Mouse (Mus musculus) CD4-positive, CD25-positive, alpha-beta regulatory T cell, adult 2 months (primary cell): ENCODE measurements around the gene Camk1d.

Experiments
- DNase-seq: peaks from one replicate; pipeline ENCODE4 v3.0.0-alpha.2; 2012; ENCODE audit warnings: low read depth, low spot score

Gene Camk1d

GRCm38 (mm10) chr2:5327533-5328250 is 386.6 kb downstream of the Camk1d start:
- DNase-seq = no peak

DNA sequence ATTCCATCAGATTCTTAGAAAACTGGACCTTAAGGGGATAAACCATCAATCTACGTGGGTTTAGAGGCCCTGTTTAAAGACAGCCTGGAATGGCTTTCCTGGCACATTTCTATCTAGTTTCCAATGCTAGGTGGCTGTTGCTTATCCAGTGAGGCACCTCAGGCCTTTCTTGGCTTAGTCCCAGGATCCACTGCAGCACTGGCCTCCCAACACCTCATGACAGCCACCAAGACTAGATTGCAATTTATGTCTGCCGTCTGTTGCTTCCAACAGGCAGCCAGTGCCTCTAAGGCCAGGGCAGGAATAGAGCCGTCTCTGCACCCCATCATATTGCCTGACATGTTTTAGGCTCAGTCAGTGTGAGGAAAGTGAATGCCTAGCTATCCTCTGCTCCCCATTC is 389.5 kb downstream of the Camk1d start:
- DNase-seq = no peak

DNA sequence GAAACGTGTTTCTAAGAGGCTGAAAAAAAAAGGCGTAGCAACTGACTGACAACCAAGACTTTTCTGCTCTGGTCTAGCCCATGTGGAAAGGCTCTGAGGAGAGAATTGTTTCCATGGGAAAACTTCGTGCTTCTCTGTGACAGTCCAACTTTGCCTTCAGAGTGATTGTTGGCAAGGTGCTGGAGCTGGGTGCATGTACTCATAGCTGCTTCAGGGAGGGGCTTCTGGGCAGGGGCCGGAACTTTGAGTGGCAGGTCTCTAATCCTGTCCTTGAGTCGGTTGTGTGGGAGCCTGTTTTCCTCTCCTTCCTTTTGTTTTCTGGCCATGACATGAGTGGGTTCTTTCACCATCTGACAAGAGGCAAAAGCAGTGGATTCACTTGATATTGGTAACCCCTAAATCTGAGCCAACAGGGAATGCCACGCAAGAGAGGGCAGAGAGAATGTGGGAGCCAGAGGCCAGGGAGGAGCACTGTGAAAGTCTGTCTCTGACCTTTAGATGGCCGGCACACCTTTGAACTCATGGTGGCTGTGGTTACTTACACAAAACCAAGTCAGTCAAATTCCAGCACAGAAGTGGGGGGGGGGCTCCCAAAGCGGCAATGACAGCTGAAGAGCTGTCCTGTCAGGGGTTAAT is 392.5 kb downstream of the Camk1d start:
- no peak for DNase-seq

- DNase-seq = no peak
These were observed 395.2 kb downstream of the Camk1d start for GRCm38 (mm10) chr2:5319138-5319537.

- DNase-seq = no peak
These were observed 397.6 kb downstream of the Camk1d start for GRCm38 (mm10) chr2:5316763-5317162.

DNA sequence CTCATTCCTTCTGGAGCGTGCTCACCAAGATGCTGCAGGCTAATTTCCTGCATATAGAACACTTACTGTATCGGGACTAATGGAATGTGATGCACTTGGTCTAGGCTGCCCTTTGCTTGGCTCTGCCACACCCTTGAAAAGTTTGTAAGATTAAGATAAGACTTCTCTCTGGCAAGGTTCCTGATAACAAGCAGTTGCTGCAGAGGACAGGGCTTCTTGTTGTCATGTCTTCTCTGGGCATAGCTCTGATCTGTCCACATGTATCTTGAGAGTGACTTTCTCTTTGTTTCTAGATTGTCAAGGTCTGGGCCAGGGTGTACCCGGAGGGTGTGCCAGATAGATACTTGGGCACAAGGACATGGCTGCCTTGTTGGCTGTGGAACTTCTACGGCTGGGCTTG is 398.1 kb downstream of the Camk1d start:
- DNase-seq = no peak

- no peak for DNase-seq
These were observed 399.0 kb downstream of the Camk1d start for GRCm38 (mm10) chr2:5315291-5315828.

DNA sequence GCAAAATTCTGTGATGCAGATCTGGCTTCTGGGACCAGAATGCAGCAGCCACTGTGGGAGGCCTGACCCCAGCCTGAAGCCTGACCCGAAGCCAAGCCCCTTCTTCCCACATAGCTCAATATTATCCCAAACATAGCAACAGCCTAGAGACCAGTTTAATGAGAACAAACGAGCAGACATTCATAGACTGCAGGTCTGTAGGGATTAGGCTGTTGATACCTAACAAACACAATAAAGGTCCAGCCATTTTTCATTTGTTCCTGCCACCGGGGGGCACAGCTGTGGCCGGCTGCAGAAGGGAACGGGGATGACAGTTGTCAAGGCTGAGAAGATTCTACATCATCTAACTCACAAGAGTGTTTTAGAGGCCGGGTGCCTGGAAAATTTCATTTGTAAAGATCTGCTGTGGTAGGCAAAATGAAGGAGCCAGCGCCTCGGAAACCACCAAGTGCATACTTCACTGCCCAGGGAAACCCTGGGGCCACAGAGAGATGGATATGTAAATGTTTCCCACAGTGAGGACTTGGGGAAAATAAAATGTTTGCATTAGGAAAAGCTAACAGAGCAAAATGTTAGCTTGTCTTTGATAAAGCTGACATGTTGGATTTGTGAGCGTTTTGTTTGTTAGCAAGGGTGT is 399.7 kb downstream of the Camk1d start:
- no peak for DNase-seq

DNA sequence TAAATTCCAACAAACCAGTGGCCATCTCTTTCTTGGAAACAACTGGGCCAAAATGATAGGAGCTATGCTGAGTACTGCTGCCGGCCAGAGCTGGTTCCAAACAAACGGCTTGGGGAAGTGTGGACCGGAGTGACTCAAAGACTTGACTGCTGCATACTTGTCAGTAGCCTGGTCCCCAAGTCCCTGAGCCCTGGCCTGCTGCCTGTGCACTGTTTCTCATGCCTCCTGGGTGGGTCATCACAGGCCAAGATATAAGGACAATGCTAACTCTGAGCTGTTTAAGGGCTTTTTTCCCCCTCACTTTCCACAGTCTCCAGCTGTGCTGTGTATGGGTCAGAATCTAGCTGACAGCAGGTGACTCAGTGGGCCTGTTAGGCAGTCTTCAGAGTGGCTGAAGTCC is 409.2 kb downstream of the Camk1d start:
- no peak for DNase-seq

DNA sequence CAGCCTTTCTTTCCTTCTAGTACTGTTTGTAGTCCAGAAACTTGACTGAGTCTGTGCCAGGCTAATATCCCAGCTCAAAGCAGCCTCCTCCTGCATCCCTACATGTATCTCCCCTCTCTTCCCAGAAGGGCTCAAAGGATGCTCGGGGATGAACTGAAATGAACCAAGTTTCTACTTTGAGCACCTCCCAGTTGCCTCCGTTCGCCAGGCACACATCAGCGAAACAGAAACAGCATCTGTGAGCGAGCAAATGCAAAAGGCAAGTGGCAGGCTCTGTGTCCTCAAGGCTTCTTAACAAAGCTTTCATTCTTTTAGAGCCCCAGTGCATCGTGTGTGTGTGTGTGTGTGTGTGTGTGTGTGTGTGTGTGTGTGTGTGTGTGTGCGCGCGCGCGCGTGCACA is 409.9 kb downstream of the Camk1d start:
- no peak for DNase-seq

DNA sequence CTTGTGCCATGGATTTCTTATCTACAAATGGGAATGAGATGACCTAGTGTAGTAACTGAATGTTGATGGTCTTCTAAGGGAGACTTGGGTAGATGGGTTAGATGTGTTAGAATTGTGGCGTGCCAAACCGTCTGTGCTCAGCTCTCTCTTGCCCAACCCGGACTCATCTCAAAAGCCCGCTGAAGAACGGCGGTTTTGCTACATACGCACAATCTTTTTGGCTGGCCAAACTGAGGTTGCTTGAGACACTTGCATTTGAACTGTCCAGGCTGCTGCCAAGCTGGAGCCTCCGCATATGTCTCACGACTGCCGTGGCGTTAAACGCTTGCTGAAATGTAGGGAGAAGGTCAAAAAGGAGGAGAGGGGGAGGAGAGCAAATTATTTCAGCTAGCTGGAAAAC is 413.0 kb downstream of the Camk1d start:
- no peak for DNase-seq

GRCm38 (mm10) chr2:5298071-5298470 is 416.2 kb downstream of the Camk1d start:
- DNase-seq = no peak

GRCm38 (mm10) chr2:5296749-5297545 is 417.4 kb downstream of the Camk1d start:
- DNase-seq = no peak

GRCm38 (mm10) chr2:5295098-5295497 is 419.2 kb downstream of the Camk1d start:
- DNase-seq = no peak

DNA sequence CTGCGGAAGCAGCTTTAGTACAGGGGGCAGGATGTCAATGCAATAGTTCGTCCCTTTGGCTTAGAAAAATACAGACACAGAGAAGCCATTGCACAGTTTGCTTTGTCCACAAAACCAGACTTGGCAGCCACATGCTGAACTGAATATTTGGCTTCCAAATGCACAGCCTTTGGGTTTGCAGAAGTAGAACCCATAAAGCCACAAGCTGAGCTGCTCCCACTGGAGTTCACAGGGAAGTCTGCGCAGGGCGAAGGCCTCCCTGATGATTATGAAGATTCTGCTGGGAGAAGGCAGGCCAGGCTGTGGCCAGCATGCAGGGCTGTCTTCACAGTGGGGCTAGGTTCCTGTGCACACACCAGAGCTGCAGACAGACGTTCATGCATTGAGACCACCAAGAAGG is 419.9 kb downstream of the Camk1d start:
- DNase-seq = no peak

GRCm38 (mm10) chr2:5288593-5288992 is 425.7 kb downstream of the Camk1d start:
- DNase-seq = no peak

GRCm38 (mm10) chr2:5287044-5287380 is 427.3 kb downstream of the Camk1d start:
- no peak for DNase-seq

- DNase-seq = no peak
These were observed 427.9 kb downstream of the Camk1d start for GRCm38 (mm10) chr2:5286189-5287043.

DNA sequence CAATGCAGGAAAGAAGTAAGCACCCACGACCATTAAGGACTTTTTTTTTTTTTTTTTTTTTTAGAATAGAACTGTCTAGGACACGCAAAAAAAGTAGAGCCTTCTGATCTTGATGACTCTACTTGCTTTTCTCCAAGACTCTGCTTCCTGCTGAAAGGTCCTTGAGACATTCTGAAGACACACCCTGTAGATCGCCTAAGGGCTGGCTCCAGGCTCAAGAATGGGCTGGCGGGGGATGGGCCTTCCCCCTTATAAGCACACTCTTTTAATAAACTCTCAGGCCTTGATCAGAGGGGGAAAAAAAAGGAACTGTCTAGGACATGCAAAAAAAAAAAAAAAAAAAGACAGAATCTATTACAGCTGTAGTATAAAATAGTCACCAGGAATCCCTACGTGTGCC is 430.0 kb downstream of the Camk1d start:
- no peak for DNase-seq

DNA sequence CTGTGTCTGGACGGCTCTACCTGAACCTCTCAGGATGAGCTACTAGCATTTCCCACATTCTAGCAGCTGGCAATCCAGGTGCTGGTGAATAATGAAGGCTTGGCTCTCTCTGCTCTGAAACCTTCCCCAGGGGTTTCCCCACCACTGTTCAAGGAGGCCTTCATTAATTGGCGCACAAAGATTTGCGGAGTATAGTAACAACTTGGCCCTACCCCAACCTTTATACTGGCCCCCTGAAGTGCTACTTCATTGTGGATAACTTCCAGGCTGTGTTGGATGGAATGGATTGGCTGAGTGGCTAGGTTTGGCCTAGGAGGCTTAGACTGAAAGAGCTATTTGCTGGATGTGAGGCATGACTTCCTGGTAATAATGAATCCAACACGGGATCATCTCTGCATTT is 431.7 kb downstream of the Camk1d start:
- no peak for DNase-seq

- no peak for DNase-seq
These were observed 446.3 kb downstream of the Camk1d start for GRCm38 (mm10) chr2:5267980-5268379.
